Mouse (Mus musculus) limb, embryonic 14.5 days (tissue): ENCODE data around the gene Crabp2. TPM values are rescaled to one million over a fixed set of nuclear protein-coding genes. Genes with fewer than 3 reads are reported as not detected.

ENCODE experiments used
- ATAC-seq: fragments of 200-750 bp; cut with Nextera tagmentation; 2 replicates; pipeline ENCODE4 v1.8.0; 2017; ENCODE audit warnings: low read depth, moderate number of reproducible peaks, moderate TSS enrichment; ENCODE audit not compliant: low FRiP score
- DNase-seq: peaks from one replicate; pipeline ENCODE4 v3.0.0-alpha.2; 2015; ENCODE audit warnings: low spot score
- H3K27ac ChIP-seq: fragments of 300-500 bp; sonication (generic); replicated peaks from 2 replicates; pipeline ENCODE4 v1.5.1; 2014; ENCODE audit warnings: low read depth, mild to moderate bottlenecking, low read length, moderate library complexity, mixed read lengths
- H3K27me3 ChIP-seq: fragments of 300-500 bp; sonication (generic); 2 replicates; pipeline ENCODE4 v1.6.1; 2014; ENCODE audit warnings: low read length, mixed read lengths; ENCODE audit not compliant: control insufficient read depth, insufficient read depth
- H3K36me3 ChIP-seq: fragments of 300-500 bp; sonication (generic); 2 replicates; pipeline ENCODE4 v1.6.1; 2014; ENCODE audit warnings: mild to moderate bottlenecking, low read length, moderate library complexity, mixed read lengths; ENCODE audit not compliant: control insufficient read depth, insufficient read depth
- H3K4me1 ChIP-seq: fragments of 300-500 bp; sonication (generic); 2 replicates; pipeline ENCODE4 v1.6.1; 2014; ENCODE audit warnings: antibody characterized with exemption, low read length, mixed read lengths; ENCODE audit not compliant: control insufficient read depth, insufficient read depth
- H3K4me2 ChIP-seq: fragments of 300-500 bp; sonication (generic); replicated peaks from 2 replicates; pipeline ENCODE4 v1.6.1; 2014; ENCODE audit warnings: low read depth, mild to moderate bottlenecking, low read length, moderate library complexity; ENCODE audit not compliant: severe bottlenecking
- H3K4me3 ChIP-seq: fragments of 300-500 bp; sonication (generic); replicated peaks from 2 replicates; pipeline ENCODE4 v1.5.1; 2014; ENCODE audit warnings: low read length
- H3K9ac ChIP-seq: fragments of 300-500 bp; sonication (generic); 2 replicates; pipeline ENCODE4 v1.6.1; 2014; ENCODE audit warnings: mild to moderate bottlenecking, low read depth, low read length, moderate library complexity; ENCODE audit not compliant: severe bottlenecking
- H3K9me3 ChIP-seq: fragments of 300-500 bp; sonication (generic); 2 replicates; pipeline ENCODE4 v1.6.1; 2016; ENCODE audit warnings: low read length; ENCODE audit not compliant: control insufficient read depth
- POLR2A ChIP-seq: fragments of 200-500 bp; IDR thresholded peaks from 2 replicates; pipeline ENCODE4 v1.8.0; 2012; ENCODE audit warnings: inconsistent platforms, mild to moderate bottlenecking, moderate library complexity, borderline replicate concordance; ENCODE audit not compliant: insufficient read depth, insufficient read length; ENCODE audit errors: extremely low read depth
- WGBS: fragments of 180-500 bp; shearing (Covaris S2); extraction: QIAGEN DNeasy Blood & Tissue Kit; methylation state at CpG from one replicate; pipeline ENCODE4 v1.1.7; 2014; 5-methylcytosine and 5-hydroxymethylcytosine counted together
- polyA plus RNA-seq, 2 experiments: library from polyadenylated mRNA; depleted of rRNA in 1 of 2; stranded (reverse) in 1 of 2; unstranded in 1 of 2; fragments of >200 nt; fragmentation: Nextera tagmentation in 1 of 2; extraction: Ambion mirVana in 1 of 2; gene quantifications; 2 replicates each; pipeline versions ENCODE4 v1.2.1 to v1.2.3; 2012 to 2014

The Crabp2 gene
- polyA plus RNA-seq, 2 experiments = 192 to 267 TPM

DNA sequence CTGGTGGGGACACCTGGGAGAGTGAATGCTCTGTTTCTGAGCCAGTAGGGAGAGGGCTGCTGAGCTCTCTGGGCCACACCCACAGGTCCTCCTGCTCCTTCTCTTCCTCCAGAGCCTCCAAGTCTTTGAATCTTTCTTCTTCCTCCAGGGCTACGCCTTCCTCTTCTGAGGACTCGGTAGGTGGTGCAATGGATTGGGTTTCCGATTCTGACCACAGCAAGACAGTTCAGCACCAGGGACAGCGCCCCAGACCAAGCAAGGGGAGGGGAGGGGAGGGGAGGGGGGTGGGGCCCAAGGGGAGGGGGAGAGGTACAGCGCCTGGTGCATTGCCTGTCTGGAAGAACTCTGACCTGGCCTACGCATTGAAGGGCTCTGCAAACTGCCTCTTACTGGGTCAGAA, 45.0 kb downstream of the Crabp2 start:
- ATAC-seq (no peak), DNase-seq (no peak)
- Histone ChIP-seq H3K27me3 (peaks cover 75% of the 10 kb centered on the region), H3K36me3 (no peaks in the 10 kb centered on the region), H3K27ac (no peak overlapping the region), H3K4me3 (no peak overlapping the region), H3K9me3 (no peaks in the 10 kb centered on the region), H3K4me1 (no peaks in the 10 kb centered on the region), H3K9ac (no peak overlapping the region), H3K4me2 (no peak overlapping the region)
- WGBS = 3% methylated on average over 2 of the region's 6 CpGs
- no peak for TF ChIP-seq POLR2A

GRCm38 (mm10) chr3:87995331-87995730, 46.9 kb downstream of the Crabp2 start:
- WGBS = 29% methylated on average over 11 of the region's 11 CpGs

DNA sequence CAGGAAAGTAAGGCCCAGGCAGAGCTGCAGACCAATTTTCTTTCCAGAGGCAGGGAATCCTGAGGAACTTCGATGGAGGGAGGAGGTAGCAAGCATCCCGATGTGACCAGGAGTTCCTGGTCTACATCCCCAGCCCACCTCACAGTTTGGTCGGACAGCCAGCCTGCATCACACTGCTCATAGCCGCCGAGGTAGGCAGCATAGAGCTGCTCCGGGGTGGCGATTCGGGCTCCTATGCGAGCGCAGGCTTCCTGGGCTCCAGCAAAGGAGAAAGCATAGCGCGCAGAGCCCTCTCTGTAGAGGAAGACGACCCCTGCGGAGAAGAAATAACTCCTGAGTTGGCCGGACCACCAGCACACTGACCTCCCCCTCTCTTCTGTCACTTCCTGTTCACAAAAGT, 47.9 kb downstream of the Crabp2 start:
- TF ChIP-seq POLR2A = no peak
- ATAC-seq = no peak
- Histone ChIP-seq H3K9me3 (no peaks in the 10 kb centered on the region), H3K4me3 (no peak overlapping the region), H3K27me3 (peaks cover 93% of the 10 kb centered on the region), H3K4me1 (peaks cover 8% of the 10 kb centered on the region; the same call in 1 of the 2 replicates), H3K27ac (no peak overlapping the region), H3K9ac (no peak overlapping the region), H3K4me2 (no peak overlapping the region), H3K36me3 (no peaks in the 10 kb centered on the region)
- WGBS = 3% methylated on average over 15 of the region's 15 CpGs
- DNase-seq = no peak

More at GRCm38 (mm10) chr3:87995331-87995730, 46.9 kb downstream of the Crabp2 start:
- H3K36me3 ChIP-seq = no peaks in the 10 kb centered on the region
- DNase-seq = no peak
- no peak overlapping the region for H3K27ac ChIP-seq
- no peak overlapping the region for H3K9ac ChIP-seq
- H3K27me3 ChIP-seq = peaks cover 87% of the 10 kb centered on the region
- ATAC-seq = no peak
- H3K4me3 ChIP-seq = no peak overlapping the region
- no peak overlapping the region for H3K4me2 ChIP-seq
- TF ChIP-seq POLR2A = no peak
- peaks cover 7% of the 10 kb centered on the region; the same call in 1 of the 2 replicates for H3K4me1 ChIP-seq
- no peaks in the 10 kb centered on the region for H3K9me3 ChIP-seq

GRCm38 (mm10) chr3:87996971-87997614, 48.6 kb downstream of the Crabp2 start:
- ATAC-seq (no peak), DNase-seq (no peak)
- 2% methylated on average over 48 of the region's 49 CpGs for WGBS
- Histone ChIP-seq H3K9ac (no peak overlapping the region), H3K36me3 (no peaks in the 10 kb centered on the region), H3K4me2 (peak overlapping the region; percentile 43), H3K4me3 (peak overlapping the region; percentile 31), H3K9me3 (no peaks in the 10 kb centered on the region), H3K4me1 (peaks cover 8% of the 10 kb centered on the region; the same call in 1 of the 2 replicates), H3K27ac (no peak overlapping the region), H3K27me3 (peaks cover 97% of the 10 kb centered on the region)
- TF ChIP-seq POLR2A = no peak

- 0% methylated on average over 7 of the region's 7 CpGs for WGBS
Observed at GRCm38 (mm10) chr3:87998747-87999146, 50.3 kb downstream of the Crabp2 start.

More at GRCm38 (mm10) chr3:87998747-87999146, 50.3 kb downstream of the Crabp2 start:
- Histone ChIP-seq H3K27me3 (peaks cover 99% of the 10 kb centered on the region), H3K4me2 (no peak overlapping the region), H3K4me1 (peaks cover 8% of the 10 kb centered on the region; the same call in 1 of the 2 replicates), H3K9me3 (no peaks in the 10 kb centered on the region), H3K27ac (no peak overlapping the region), H3K9ac (no peak overlapping the region), H3K4me3 (no peak overlapping the region), H3K36me3 (no peaks in the 10 kb centered on the region)
- DNase-seq (no peak), ATAC-seq (no peak)
- TF ChIP-seq POLR2A = no peak
